Mouse (Mus musculus) embryonic facial prominence, embryonic 11.5 days (tissue): ENCODE data around the gene Vti1a. TPM values are rescaled to one million over a fixed set of nuclear protein-coding genes. Genes with fewer than 3 reads are reported as not detected.
A peak's percentile ranks its signal among the peaks of the same experiment; 100 is the strongest.

Experiments
- ATAC-seq: fragments of 200-750 bp; cut with Nextera tagmentation; replicated peaks from 2 replicates; pipeline ENCODE4 v1.8.0; 2017; ENCODE audit warnings: low read depth; ENCODE audit not compliant: insufficient number of reproducible peaks, low FRiP score, low TSS enrichment
- DNase-seq: peaks from one replicate; pipeline ENCODE4 v3.0.0-alpha.2; 2015; ENCODE audit warnings: low spot score
- H3K27ac ChIP-seq: fragments of 300-500 bp; sonication (generic); replicated peaks from 2 replicates; pipeline ENCODE4 v1.5.1; 2014; ENCODE audit warnings: mild to moderate bottlenecking, low read depth, low read length, control low read depth
- H3K27me3 ChIP-seq: fragments of 300-500 bp; sonication (generic); 2 replicates; pipeline ENCODE4 v1.6.1; 2014; ENCODE audit warnings: mild to moderate bottlenecking, low read length, moderate library complexity, mixed read lengths; ENCODE audit not compliant: control insufficient read depth, insufficient read depth
- H3K36me3 ChIP-seq: fragments of 300-500 bp; sonication (generic); replicated peaks from 2 replicates; pipeline ENCODE4 v1.6.1; 2014; ENCODE audit warnings: low read depth, mild to moderate bottlenecking, low read length, moderate library complexity, mixed read lengths; ENCODE audit not compliant: control insufficient read depth, insufficient read depth
- H3K4me1 ChIP-seq: fragments of 300-500 bp; sonication (generic); 2 replicates; pipeline ENCODE4 v1.6.1; 2014; ENCODE audit warnings: low read length, mixed read lengths; ENCODE audit not compliant: control insufficient read depth, insufficient read depth
- H3K4me2 ChIP-seq: fragments of 300-500 bp; sonication (generic); 2 replicates; pipeline ENCODE4 v1.6.1; 2014; ENCODE audit warnings: low read depth, mild to moderate bottlenecking, control low read depth, low read length, moderate library complexity
- H3K4me3 ChIP-seq: fragments of 300-500 bp; sonication (generic); 2 replicates; pipeline ENCODE4 v1.5.1; 2014; ENCODE audit warnings: low read depth, low read length, control low read depth
- H3K9ac ChIP-seq: fragments of 300-500 bp; sonication (generic); replicated peaks from 2 replicates; pipeline ENCODE4 v1.6.1; 2014; ENCODE audit warnings: mild to moderate bottlenecking, control low read depth, low read length
- H3K9me3 ChIP-seq: fragments of 300-500 bp; sonication (generic); replicated peaks from 2 replicates; pipeline ENCODE4 v1.6.1; 2016; ENCODE audit warnings: mild to moderate bottlenecking, low read length, inconsistent platforms, mixed read lengths; ENCODE audit not compliant: control insufficient read depth
- WGBS: fragments of 180-500 bp; shearing (Covaris S2); extraction: QIAGEN DNeasy Blood & Tissue Kit; methylation state at CpG from one replicate; pipeline ENCODE4 v1.1.7; 2014; 5-methylcytosine and 5-hydroxymethylcytosine counted together
- polyA plus RNA-seq: library from polyadenylated mRNA; unstranded; fragments of >200 nt; fragmentation: Nextera tagmentation; extraction: Ambion mirVana; gene quantifications from 2 replicates; pipeline ENCODE4 v1.2.1, GENCODE M21; 2014

Vti1a gene
- polyA plus RNA-seq, 1 experiment from 2014 or later, result 22.4 TPM

GRCm38 (mm10) chr19:55491126-55492076, 175.3 kb downstream of the Vti1a start:
- no peaks in the 10 kb centered on the region for H3K9me3 ChIP-seq
- H3K27me3 ChIP-seq, result no peaks in the 10 kb centered on the region
- whole genome bisulfite sequencing, result 25% methylated on average over 15 of the region's 15 CpGs
- DNase-seq (peak; percentile 46), ATAC-seq (no peak)
- no peak overlapping the region for H3K4me2 ChIP-seq
- H3K4me3 ChIP-seq, result no peak overlapping the region
- no peaks in the 10 kb centered on the region for H3K36me3 ChIP-seq
- 0 out of 2 replicates have a peak, but pooled peaks cover 3% of the 10 kb centered on the region for H3K4me1 ChIP-seq
- no peak overlapping the region for H3K27ac ChIP-seq
- no peak overlapping the region for H3K9ac ChIP-seq

- Histone ChIP-seq H3K9me3 (no peaks in the 10 kb centered on the region), H3K4me1 (0 out of 2 replicates have a peak, but pooled peaks cover under 1% of the 10 kb centered on the region), H3K4me2 (no peak overlapping the region), H3K27me3 (no peaks in the 10 kb centered on the region), H3K4me3 (no peak overlapping the region), H3K9ac (no peak overlapping the region), H3K36me3 (no peaks in the 10 kb centered on the region), H3K27ac (no peak overlapping the region)
- ATAC-seq (no peak), DNase-seq (no peak)
- WGBS, result 70% methylated on average over 9 of the region's 9 CpGs
Measured at GRCm38 (mm10) chr19:55496333-55496732, 180.2 kb downstream of the Vti1a start.

GRCm38 (mm10) chr19:55499179-55499863, 183.2 kb downstream of the Vti1a start:
- H3K27ac ChIP-seq, result no peak overlapping the region
- H3K9ac ChIP-seq, result no peak overlapping the region; the same call in 1 of the 2 replicates
- H3K4me2 ChIP-seq, result no peak overlapping the region
- no peaks in the 10 kb centered on the region for H3K27me3 ChIP-seq
- no peaks in the 10 kb centered on the region for H3K9me3 ChIP-seq
- no peak for ATAC-seq
- H3K36me3 ChIP-seq, result no peaks in the 10 kb centered on the region
- WGBS, result 57% methylated on average over 18 of the region's 18 CpGs
- no peaks in the 10 kb centered on the region for H3K4me1 ChIP-seq
- H3K4me3 ChIP-seq, result no peak overlapping the region
- DNase-seq, result no peak

GRCm38 (mm10) chr19:55501985-55502384, 185.9 kb downstream of the Vti1a start:
- 67% methylated on average over 4 of the region's 4 CpGs for WGBS
- Histone ChIP-seq H3K9me3 (no peaks in the 10 kb centered on the region), H3K4me2 (no peak overlapping the region), H3K4me3 (no peak overlapping the region), H3K4me1 (no peaks in the 10 kb centered on the region), H3K36me3 (no peaks in the 10 kb centered on the region), H3K27me3 (no peaks in the 10 kb centered on the region), H3K27ac (no peak overlapping the region), H3K9ac (no peak overlapping the region)
- DNase-seq (no peak), ATAC-seq (no peak)

DNA sequence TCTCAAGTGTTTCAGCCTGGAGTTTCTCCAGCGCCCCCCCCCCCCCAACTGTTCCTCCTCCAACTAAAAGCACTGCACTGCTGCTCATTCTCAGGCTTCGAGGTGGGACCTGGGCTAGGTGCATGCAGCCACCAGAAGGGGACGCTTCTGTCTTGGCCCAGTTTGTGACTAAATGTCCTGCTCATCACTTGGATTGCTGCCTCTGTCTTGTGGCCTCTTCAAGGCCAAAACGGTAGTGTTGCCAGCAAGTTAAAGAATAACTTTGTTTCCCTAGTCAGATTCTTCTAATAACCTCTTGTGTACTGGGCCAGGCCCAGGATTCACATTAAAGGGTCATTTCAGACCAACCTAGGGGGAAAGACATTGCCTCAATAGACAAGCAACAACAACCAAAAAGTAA, 187.7 kb downstream of the Vti1a start:
- Histone ChIP-seq H3K9me3 (no peaks in the 10 kb centered on the region), H3K4me1 (no peaks in the 10 kb centered on the region), H3K9ac (no peak overlapping the region), H3K4me2 (no peak overlapping the region), H3K36me3 (no peaks in the 10 kb centered on the region), H3K27ac (no peak overlapping the region), H3K27me3 (no peaks in the 10 kb centered on the region), H3K4me3 (no peak overlapping the region)
- WGBS, result 83% methylated on average over 4 of the region's 4 CpGs
- ATAC-seq (no peak), DNase-seq (no peak)

DNA sequence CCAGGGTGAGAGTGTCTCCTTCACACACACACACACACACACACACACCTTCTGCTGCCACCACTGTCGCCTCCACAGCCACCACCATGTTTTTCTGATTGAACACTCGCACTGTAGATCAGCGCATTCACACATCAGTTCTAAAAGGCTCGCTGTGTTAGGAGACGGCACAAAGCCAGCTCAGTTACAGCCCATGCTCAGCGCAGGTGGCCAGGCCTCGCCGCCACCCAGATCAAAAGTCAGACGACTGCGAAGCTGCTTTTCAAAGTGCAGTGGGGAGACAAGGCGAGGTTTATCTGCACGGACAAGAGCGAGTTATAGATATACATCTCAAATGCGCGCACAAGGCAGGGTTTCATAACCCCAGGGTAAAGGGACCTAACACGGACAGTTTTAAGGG, 191.7 kb downstream of the Vti1a start:
- DNase-seq (peak; percentile 43), ATAC-seq (no peak)
- Histone ChIP-seq H3K27ac (no peak overlapping the region), H3K4me2 (no peak overlapping the region), H3K36me3 (no peaks in the 10 kb centered on the region), H3K9me3 (no peaks in the 10 kb centered on the region), H3K27me3 (no peaks in the 10 kb centered on the region), H3K4me3 (no peak overlapping the region), H3K4me1 (no peaks in the 10 kb centered on the region), H3K9ac (no peak overlapping the region)
- WGBS, result 56% methylated on average over 16 of the region's 16 CpGs

DNA sequence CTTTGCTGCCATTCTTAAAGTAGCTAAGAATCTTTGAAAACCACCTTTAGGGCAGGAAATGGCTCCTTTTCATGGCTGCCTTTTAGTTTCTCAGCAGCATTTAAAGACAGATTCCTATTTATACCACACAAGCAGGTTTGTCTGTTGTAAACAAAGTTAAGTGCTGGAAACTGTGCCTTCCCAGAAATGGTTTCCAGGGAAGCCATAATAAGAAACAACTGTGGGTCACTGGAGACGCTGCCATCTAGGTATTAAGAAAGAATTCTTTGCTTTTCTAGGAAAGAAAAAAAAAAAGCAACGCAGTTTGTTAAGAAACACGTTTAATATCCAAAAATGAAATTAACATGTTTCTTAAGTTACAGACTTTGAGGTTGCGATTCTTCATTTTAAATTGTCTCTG, 192.1 kb downstream of the Vti1a start:
- no peak overlapping the region for H3K4me3 ChIP-seq
- H3K36me3 ChIP-seq, result no peaks in the 10 kb centered on the region
- 47% methylated on average over 4 of the region's 4 CpGs for WGBS
- no peaks in the 10 kb centered on the region for H3K27me3 ChIP-seq
- no peak overlapping the region for H3K9ac ChIP-seq
- no peaks in the 10 kb centered on the region for H3K4me1 ChIP-seq
- no peak for ATAC-seq
- DNase-seq, result peak; percentile 56
- no peaks in the 10 kb centered on the region for H3K9me3 ChIP-seq
- H3K27ac ChIP-seq, result no peak overlapping the region
- H3K4me2 ChIP-seq, result no peak overlapping the region

- Histone ChIP-seq H3K36me3 (no peaks in the 10 kb centered on the region), H3K27ac (no peak overlapping the region), H3K4me3 (no peak overlapping the region), H3K27me3 (no peaks in the 10 kb centered on the region), H3K4me2 (no peak overlapping the region), H3K9me3 (no peaks in the 10 kb centered on the region), H3K4me1 (no peaks in the 10 kb centered on the region), H3K9ac (no peak overlapping the region)
- WGBS, result 64% methylated on average over 5 of the region's 5 CpGs
- DNase-seq (no peak), ATAC-seq (no peak)
Measured at GRCm38 (mm10) chr19:55508965-55509364, 192.9 kb downstream of the Vti1a start.
